Mouse (Mus musculus) ovary, postnatal 36 days (tissue): ENCODE measurements around the gene Pi4k2a.
A peak's percentile ranks its signal among the peaks of the same experiment; 100 is the strongest.

Experiments used
- DNase-seq: peaks from one replicate; pipeline ENCODE4 v3.0.0; 2022; ENCODE audit warnings: low spot score, mixed read lengths

The Pi4k2a gene

DNA sequence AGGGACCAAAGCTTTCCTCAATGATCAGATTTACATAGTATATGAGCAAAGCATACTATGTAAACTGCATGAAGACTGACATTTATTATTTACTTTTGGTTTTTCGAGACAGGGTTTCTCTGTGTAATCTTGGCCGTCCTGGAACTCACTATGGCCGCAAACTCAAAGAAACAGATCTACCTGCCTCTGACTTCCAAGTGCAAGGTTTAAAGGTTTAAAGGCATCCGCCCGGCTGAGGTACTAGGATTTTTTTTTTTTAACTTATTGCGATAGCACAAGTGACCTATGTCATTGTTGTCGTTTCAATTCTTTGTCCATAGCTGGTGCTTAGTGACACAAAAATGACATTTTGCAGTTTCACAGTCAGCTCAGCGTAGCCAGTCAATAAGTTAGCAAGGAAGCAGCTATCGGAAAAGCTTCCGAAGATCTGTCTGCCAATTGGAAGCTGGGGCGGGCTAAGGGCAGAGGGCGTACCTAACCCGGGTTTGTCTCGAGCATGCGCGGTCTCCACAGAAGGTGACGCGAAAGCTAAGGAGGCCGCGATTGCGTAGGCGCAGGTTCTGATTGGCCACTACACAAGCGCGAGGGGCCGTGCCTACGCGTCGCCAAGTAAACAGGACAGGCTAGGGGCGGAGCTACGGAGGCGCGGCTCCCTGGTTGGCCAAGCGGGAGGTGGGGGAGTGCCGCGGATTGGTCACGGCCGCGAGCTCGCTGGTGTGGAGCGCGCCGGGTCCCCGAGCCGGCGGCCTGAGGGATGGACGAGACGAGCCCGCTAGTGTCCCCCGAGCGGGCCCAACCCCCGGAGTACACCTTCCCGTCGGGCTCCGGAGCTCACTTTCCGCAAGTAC, at the start of gene Pi4k2a:
Gene Pi4k2a, plus strand, starts transcription at position 723 of the 848 bp plus-strand sequence.
- DNase-seq = peak; percentile 98

DNA sequence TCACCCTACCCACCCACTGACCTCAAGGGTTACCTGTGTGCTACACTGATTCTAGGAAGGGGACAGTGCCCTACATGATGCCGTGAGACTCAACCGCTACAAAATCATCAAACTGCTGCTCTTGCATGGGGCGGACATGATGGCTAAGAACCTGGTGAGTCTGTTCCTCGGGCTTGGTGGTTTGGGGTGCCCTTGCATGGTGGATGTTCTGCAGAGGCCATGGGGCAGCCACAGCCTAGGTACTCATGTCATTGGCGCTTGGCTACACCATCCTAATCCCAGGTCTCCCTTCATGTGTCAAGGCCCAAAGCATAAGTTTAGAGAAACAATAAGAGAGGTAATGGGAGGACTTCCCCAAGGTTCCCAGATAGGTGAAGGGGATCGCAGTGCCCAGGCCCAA, 46.3 kb upstream of the Pi4k2a start:
- no peak for DNase-seq

DNA sequence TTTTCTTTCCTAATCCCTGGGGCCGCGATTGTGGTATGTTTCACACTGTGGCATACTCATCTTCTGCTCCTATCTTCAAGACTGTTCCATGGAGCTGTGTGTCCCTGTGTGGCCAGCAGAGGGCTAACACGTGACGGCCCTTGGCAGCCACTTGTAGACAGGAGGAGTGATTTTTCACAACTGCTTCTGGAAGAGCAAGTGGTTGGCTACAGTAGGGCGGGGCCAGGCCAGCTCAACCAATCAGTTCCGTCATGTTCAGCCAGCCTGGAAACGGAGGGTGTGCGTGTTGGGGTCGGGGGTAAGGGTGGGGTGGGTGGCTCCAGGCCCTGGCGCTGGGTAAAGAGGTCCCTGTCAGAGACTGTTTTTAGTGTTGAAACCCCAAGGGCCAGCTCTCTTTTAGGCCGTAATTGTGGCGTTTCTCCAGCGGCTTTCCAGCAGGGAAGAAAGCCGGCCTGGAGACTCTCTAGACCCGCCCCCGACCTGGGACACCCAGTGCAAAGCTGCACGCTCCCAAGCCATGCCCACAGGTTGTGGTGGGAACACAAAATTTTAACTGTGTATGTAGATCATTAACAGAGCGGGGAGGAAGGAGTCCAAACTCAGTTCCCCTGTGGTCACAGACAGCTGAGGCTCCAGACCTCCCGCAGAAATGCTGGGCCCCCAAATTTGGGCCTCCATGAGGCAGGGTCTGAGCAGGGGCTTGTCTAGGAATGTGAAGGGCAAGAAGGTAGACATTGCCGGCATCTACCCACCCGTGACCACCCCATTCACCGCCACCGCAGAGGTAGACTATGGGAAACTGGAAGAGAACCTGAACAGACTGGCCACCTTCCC, 44.8 kb upstream of the Pi4k2a start, which contains the start of gene Hoga1:
Gene Hoga1, plus strand, starts transcription at position 342 of the 834 bp plus-strand sequence.
- DNase-seq = peak; percentile 72

DNA sequence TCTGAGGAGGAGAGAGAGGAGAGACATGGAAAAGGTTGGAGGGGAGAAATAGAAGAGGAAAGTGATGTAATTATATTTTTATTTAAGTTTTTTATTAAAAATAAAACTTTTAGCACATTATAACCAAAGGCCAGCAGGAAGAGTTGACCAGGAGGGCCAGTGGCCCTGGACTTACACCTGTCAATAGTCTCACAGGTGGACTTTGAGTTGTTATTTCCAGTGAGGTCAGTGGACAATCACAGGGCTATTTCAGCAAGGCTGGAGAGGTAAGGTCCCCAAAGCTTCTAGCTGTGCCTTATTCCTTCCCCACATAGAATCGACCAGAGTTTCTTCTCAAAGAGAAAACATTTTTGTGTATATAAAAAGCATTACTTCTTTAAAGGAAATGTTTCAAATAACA, 40.0 kb upstream of the Pi4k2a start:
- no peak for DNase-seq

DNA sequence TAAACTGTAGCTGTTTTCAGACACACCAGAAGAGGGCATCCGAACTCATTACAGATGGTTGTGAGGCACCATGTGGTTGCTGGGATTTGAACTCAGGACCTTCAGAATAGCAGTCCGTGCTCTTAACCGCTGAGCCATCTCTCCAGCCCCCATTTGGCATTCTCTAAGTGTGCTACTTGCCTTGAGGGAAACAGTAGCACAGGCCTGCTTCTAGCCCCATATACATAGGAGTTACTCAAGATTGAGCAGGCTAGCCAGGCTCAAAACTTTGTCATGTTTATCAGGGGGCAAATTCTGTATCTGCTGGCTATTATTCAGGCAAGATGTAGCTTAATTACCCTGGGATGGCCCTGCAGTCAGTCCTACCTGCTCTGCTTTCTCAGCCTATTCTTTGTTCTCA, 38.9 kb upstream of the Pi4k2a start:
- no peak for DNase-seq

DNA sequence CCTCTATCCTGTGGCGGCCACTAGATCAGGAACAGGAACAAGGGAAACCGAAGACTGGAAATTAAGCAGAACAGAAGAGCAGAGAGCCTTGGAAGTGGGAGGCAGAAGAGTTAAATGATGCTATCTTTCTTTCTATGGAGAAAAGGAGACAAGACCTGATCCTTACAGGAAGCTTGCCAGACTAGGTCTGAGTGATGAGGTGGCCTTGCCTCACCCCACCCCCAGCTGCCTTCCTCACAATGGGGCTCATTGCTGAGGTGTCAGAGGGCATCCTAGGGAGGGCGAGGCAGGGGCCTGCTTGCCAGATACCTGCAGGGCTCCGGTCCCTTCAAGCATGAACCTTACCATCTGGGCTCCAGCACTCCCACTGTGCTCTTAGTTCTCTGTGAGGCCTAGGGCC, 38.3 kb upstream of the Pi4k2a start, which contains the start of gene 4933411K16Rik:
Gene 4933411K16Rik, plus strand, starts transcription at position 301 of the 400 bp plus-strand sequence.
- no peak for DNase-seq

DNA sequence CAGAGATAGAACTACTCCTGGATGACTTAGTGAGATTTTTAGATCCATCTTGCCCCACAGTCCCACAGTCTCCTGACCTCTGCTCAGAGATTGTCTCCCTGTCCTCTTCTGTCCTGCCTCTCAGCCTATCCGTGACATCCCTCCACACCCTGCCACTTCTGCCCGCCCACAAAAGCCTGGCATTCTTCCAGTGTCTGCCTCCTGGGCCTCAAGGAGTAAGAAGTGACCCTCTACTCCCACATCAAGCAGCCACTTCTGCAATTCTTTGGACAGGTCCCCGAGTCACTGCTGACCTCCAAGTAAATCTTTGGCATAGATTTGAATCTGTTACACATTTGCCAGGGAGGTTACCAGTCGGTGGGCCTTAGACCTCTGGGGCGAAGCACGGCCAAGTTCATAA, 36.0 kb upstream of the Pi4k2a start:
- DNase-seq = peak; percentile 32

DNA sequence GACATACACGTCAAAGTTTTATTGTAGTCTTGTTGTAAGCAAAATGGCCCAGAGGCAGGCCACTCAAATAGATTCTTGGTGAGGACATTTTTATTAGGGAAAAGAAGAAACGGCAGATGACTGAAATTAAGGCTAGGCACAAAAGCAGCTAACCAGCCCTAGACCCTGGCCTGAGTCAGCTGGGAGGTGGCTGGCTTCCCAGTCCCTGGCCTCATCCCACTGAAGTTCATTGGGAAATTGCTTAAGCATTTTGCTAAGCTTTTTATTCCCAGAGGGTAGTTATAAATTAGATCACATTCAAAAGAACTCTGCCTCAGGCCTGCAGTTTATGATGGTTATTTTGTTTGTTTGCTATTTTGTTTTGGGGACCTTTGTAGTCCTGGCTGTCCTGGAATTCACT, 34.4 kb upstream of the Pi4k2a start:
- DNase-seq = peak; percentile 41

DNA sequence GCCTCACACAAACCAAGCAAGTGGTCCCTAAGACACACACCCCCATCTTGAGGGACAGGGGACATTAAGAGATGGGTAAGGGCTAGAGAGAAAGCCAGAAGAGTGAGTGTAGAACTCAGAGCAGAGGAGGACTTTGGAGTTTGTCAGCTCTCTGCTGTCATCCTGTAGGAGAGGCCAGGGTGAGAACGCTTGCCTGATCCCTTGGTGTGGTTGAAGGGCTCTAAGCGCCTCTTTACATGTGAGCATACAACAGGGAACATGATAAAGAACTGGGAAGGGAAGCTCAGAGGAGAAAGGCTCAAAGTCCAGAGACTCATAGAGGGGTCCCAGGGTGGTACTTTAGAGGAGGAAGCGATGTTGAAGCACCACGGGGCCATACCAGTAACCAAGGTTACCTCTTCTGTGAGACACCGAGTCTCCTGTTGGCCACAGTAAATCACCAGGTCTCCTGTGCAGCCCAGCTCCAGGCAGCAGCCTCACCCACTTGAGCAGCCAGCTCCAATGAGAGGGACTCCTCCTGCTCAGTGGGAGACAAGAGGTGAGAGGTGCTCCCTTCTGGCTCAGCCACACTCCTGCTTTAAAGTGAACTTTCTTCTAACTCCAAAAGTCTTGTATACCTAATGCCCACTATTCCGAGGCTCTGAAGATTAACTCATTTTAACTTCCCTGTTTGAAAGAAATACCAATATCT, 33.4 kb upstream of the Pi4k2a start:
- no peak for DNase-seq

DNA sequence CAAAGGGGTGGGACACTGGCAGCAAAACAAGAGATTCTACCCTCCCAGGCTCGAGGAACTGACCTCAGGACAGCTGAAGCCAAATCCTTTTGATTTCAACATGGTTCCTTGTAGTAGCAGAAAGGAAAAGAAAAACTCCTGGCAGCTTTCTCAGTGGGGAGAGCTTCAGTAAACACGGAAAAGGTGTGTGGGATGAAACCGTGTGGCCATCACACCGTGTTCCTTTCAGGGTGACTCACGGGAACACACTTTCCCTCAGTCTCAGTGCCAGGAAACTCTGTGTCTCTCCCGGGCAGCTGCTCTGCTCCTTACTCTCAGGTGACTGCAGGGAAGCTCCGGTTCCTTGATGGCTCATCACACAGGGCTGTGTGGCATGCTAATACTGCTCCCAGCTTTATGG, 31.8 kb upstream of the Pi4k2a start:
- DNase-seq = no peak

DNA sequence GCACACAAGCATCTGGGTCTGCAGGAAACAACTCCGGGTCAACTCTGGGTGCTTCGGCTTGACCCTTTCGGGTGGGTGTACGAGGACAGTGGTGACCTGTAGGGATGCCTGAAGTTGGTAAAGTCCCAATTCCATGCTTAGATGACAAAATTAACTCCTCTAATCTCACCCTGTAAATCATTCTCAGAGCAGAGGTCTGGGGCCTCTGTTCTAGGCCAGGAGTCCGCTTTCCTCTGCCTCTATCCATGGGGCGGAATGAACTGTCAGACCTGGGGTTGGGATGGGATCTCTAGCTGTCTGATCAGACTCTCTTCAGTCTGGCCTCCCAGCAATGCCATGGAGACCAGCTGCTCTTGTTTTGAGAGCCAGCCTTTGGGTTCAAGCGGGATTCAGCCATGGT, 28.8 kb upstream of the Pi4k2a start:
- DNase-seq = no peak

DNA sequence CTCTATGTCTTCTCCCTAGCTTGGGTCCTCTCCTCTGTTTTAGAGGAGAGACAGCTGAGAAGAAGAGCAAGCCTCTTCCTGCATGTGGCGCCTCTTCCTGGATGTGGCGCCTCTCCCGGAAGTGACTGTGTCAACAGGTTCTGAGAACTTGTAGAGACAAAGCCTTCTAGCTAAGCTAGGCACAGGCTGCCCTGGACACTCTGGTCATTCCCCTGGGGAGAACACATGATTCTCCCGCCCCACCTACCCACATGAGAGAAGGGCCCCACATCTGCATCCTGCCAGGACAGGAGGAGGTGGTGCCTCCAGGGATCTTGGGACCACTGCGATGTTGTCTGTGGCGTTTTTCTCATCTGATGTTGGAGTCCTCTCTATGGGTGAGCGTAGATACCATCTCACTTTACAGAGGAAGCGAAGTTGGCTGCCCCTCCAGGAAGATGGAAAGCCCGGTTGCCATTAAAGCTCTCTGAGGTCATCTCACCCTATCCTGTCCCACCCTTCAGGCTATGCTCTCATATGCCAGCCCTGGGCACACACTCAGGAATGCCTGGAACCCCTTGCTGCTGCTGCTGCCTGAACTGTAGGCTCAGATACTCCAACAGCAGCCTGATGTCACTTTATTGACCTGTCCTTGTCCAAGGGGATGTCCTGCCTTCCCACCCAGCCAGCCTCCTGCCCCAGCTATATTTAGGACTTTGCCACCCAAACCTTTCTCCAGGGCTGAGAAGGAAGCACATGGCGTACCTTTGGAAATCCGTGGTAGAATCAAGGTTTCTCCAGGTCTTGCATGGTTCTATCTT, 21.6 kb upstream of the Pi4k2a start:
- DNase-seq = no peak

DNA sequence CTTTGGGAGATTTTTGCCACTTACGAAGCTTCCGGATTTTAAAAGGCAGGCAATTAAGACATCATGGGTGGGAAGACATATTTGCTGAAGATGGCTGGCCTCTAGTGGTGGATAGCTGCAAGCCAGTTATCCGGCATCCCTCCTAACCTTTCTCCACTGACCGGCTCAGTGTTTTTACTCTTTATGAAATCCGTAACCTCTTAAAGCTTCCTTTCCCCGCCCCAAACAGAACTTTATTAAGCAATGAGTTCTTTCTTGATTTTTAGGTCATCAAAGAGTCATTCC, 21.1 kb upstream of the Pi4k2a start:
- DNase-seq = peak; percentile 19

DNA sequence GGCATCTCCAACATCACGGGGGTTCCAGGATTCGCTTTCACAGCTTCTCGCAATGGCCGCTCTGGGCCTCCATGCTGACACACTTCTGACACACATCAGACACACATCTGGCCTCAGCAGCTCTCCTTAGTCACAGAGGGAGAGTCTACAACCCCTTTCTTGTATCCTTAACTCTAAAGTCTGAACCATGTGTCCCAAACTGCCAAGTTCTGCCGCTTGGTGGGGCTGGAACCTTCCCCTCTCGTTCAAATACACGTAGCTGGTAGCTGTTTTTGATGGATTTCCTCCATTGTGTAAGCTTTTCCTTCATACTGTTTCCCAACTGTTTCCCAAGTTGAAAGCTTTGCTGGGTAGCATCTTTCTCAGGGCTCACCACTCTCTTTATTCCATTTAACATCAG, 19.0 kb upstream of the Pi4k2a start:
- DNase-seq = no peak

DNA sequence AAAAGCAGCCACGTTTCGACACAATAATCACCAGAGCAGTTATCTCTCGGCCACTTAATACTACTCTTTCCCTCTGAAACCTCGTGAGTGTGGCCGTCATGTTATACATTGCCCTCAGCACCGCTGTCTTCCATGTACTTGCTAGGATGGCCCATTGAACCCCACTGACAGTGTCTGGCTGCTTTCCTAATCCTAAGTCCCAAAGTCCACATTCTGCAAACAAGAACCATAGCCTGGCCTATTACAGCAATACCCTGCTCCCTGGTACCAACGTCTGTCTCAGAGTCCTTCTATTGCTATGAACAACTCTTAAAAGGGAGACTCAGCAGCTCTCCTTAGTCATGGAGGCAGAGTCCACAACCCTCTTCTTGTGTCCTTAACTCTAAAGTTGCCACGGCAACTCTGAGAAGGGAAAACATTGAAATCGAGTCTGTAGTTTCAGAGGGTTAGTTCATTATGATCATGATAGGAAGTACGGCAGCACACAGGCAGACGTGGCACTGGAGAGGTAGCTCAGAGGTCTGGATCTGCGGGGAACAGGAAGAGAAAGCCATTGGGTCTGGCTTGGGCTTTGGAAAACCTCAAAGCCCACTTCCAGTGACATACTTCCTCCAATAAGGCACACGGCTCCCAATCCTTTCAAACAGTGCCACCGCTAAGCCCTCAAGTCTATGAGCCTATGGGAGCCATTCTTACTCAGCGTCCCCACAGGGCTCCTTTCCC, 18.2 kb upstream of the Pi4k2a start:
- DNase-seq = no peak

DNA sequence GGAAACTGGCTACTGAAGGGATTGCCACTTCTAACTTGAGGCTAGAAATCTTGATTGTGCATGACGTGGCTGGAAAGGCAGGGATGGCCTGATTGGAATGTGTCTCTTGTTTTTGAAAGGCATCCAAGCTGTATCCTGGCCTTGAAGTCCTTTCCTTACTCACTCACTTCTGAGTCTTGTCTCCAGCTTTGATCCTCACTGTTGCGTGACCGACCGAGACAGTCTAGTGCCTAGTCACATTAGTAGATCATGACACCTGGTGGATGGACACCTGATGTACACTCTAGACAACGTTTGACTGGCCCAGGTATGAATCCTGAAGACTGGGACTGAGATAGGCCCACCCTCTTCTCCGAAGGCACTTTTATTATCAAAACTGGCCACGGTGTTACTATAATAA, 17.5 kb upstream of the Pi4k2a start:
- DNase-seq = no peak

DNA sequence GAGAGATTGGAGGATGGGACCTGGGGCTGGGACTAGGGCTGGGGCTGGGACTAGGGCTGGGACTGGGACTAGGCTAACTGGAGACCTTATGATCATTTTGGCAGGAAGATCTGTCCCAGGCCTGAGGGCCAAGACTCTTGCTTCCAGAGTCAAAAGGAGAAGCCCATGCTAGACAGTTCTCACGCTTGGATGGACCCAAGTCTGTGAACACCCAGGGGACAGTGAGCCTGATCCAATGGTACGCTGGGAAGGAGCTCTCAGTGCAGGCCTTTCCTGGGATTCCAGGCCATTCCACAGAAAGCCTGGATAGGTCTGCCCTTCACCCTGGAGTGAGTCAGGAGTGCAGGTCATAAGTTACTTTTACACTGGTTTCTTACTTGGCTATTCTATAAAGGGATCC, 15.2 kb upstream of the Pi4k2a start:
- DNase-seq = no peak

DNA sequence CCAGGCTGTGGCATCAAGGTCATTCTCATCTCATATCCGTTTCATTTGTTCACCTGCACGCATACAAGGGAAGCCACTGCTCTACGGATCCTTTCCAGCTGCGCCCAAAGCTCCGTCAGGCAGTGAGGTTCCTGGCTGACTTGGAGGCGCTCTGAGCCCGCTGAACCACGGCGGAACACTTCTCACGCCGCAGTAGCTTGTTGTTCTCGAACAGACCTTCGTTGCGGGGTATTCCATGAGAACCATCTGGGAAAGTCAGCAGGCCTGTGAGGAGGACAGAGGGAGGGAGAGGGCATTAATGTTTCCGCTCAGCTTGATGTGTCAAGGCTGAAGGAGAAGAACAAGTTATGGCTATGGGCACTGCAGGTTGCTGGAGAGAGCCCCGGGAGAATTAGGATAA, 14.3 kb upstream of the Pi4k2a start:
- no peak for DNase-seq

DNA sequence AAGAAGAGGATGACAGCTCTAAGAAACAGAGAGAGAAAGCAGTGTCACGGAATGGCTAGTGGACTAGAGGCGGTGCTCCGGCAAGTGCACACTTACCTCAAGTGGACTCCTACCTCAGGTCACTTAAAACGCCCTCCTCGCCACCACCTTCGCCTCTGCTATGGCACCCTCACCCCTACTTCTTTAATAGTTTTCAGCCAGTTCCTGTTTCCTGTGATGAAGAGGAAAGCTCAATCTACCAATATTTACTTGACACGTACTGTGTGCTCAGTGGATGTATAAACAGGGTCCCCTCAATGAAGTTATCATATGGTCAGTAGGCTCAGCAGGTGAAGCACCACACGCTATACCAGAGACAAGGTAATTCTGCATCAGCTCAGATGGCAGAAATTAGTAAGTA, 11.7 kb upstream of the Pi4k2a start:
- DNase-seq = no peak

DNA sequence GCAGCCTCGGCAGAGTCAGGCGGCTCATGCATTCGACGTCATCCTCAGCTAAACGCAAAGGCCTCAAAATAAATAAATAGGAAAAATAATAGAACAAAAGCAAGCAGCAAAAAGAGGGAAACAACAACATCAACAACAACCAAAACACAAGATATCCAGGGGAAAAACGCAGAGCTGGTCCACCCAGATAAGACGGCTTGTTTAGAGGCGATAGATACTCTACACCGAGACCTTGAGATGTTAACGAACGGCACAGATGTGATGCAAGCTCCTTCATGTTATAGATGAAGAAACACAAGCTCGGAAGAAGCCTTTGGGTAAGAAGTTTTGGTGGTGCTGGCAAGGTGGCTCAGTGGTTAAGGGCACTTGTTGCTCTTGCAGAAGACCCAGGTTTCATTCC, 11.3 kb upstream of the Pi4k2a start:
- no peak for DNase-seq

DNA sequence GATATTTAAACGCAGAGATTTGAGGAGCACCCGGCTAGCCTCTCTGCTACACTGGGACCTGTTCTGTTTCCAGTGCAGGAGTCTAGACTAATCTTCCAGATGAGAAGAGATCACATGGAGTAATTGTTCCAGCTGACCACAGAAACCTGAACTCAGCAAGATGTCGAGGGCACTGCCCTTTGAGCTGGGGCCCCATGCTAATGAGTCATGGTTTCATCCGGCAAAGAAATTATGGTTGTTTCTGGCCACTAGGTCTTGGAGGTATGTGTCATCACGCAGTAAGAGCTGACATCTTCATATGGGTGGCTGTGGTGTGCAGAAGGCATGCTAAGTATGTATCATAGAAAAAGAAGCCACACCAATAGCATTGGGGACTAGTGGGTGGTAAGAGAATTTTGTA, 10.3 kb upstream of the Pi4k2a start:
- no peak for DNase-seq
